Mouse (Mus musculus): ENCODE results near the gene Fancb. TPM values are rescaled to one million over a fixed set of nuclear protein-coding genes. Genes with fewer than 3 reads are reported as not detected.

Gene Fancb
- 8.2 and 8.8 TPM in 2 replicates for polyA plus RNA-seq (2014; fragmentation: Nextera tagmentation; extraction: Ambion mirVana)

- H3K4me2 ChIP-seq (ENCODE audit: low read depth, low read length), result peak within 1 kb of the TSS; percentile 59
- H3K4me1 ChIP-seq (ENCODE audit: control insufficient read depth, insufficient read depth, low read length), result no peaks in the 10 kb centered on the region
- 18% methylated on average over 12 of the region's 26 CpGs for WGBS
- H3K9me3 ChIP-seq (ENCODE audit: control insufficient read depth, low read length), result no peaks in the 10 kb centered on the region
- 0 out of 2 replicates have a peak within 1 kb of the TSS, but pooled peaks have one; percentile 44 for H3K27ac ChIP-seq (replicated peaks; ENCODE audit: low read depth, low read length)
- peaks cover 12% of the 10 kb centered on the region for H3K27me3 ChIP-seq (replicated peaks; ENCODE audit: control insufficient read depth, insufficient read depth, low read length)
- DNase-seq (ENCODE audit: low spot score) (peak; percentile 96), ATAC-seq (ENCODE audit: low read depth) (peak; percentile 100)
- H3K4me3 ChIP-seq (ENCODE audit: low read depth, low read length), result peak within 1 kb of the TSS; percentile 54
- H3K9ac ChIP-seq (ENCODE audit: low read depth, low read length), result peak within 1 kb of the TSS; percentile 60
- no peaks in the 10 kb centered on the region for H3K36me3 ChIP-seq (ENCODE audit: control insufficient read depth, insufficient read depth, low read length)
Measured at GRCm38 (mm10) chrX:164980193-164980775, at the start of gene Fancb, which contains the start of gene Mospd2. Gene Fancb (plus strand): TSS chrX:164980592. Gene Mospd2 (minus strand): TSS chrX:164980375.

- Histone ChIP-seq H3K9me3 (ENCODE audit: control insufficient read depth, low read length) (no peaks in the 10 kb centered on the region), H3K36me3 (ENCODE audit: control insufficient read depth, insufficient read depth, low read length) (peaks cover 13% of the 10 kb centered on the region), H3K4me3 (ENCODE audit: low read depth, low read length) (no peak overlapping the region), H3K9ac (ENCODE audit: low read depth, low read length) (no peak overlapping the region), H3K27ac (replicated peaks; ENCODE audit: low read depth, low read length) (no peak overlapping the region; the same call in 1 of the 2 replicates), H3K4me1 (ENCODE audit: control insufficient read depth, insufficient read depth, low read length) (no peaks in the 10 kb centered on the region), H3K4me2 (ENCODE audit: low read depth, low read length) (no peak overlapping the region), H3K27me3 (replicated peaks; ENCODE audit: control insufficient read depth, insufficient read depth, low read length) (no peaks in the 10 kb centered on the region)
- DNase-seq (ENCODE audit: low spot score) (no peak), ATAC-seq (ENCODE audit: low read depth) (no peak)
- WGBS, result 90% methylated on average over 5 of the region's 5 CpGs
Measured at GRCm38 (mm10) chrX:164941540-164941939, 38.9 kb upstream of the Fancb start.

- Histone ChIP-seq H3K27me3 (replicated peaks; ENCODE audit: control insufficient read depth, insufficient read depth, low read length) (no peaks in the 10 kb centered on the region; the same call in 1 of the 2 replicates), H3K4me2 (ENCODE audit: low read depth, low read length) (no peak overlapping the region), H3K9ac (ENCODE audit: low read depth, low read length) (no peak overlapping the region), H3K4me3 (ENCODE audit: low read depth, low read length) (no peak overlapping the region), H3K27ac (replicated peaks; ENCODE audit: low read depth, low read length) (no peak overlapping the region), H3K36me3 (ENCODE audit: control insufficient read depth, insufficient read depth, low read length) (peaks cover 7% of the 10 kb centered on the region), H3K9me3 (ENCODE audit: control insufficient read depth, low read length) (no peaks in the 10 kb centered on the region), H3K4me1 (ENCODE audit: control insufficient read depth, insufficient read depth, low read length) (no peaks in the 10 kb centered on the region)
- 62% methylated on average over 11 of the region's 11 CpGs for WGBS
- no peak for ATAC-seq (ENCODE audit: low read depth)
- DNase-seq (ENCODE audit: low spot score), result no peak
Measured at GRCm38 (mm10) chrX:164951858-164952576, 28.4 kb upstream of the Fancb start.

- no peak overlapping the region for H3K27ac ChIP-seq (replicated peaks; ENCODE audit: low read depth, low read length)
- WGBS, result 78% methylated on average over 5 of the region's 5 CpGs
- H3K27me3 ChIP-seq (replicated peaks; ENCODE audit: control insufficient read depth, insufficient read depth, low read length), result no peaks in the 10 kb centered on the region; the same call in 1 of the 2 replicates
- no peak overlapping the region for H3K9ac ChIP-seq (ENCODE audit: low read depth, low read length)
- ATAC-seq (ENCODE audit: low read depth) (no peak), DNase-seq (ENCODE audit: low spot score) (no peak)
- peaks cover 7% of the 10 kb centered on the region for H3K36me3 ChIP-seq (ENCODE audit: control insufficient read depth, insufficient read depth, low read length)
- no peaks in the 10 kb centered on the region for H3K9me3 ChIP-seq (ENCODE audit: control insufficient read depth, low read length)
- no peak overlapping the region for H3K4me2 ChIP-seq (ENCODE audit: low read depth, low read length)
- H3K4me3 ChIP-seq (ENCODE audit: low read depth, low read length), result no peak overlapping the region
- H3K4me1 ChIP-seq (ENCODE audit: control insufficient read depth, insufficient read depth, low read length), result no peaks in the 10 kb centered on the region
Measured at GRCm38 (mm10) chrX:164952601-164953375, 27.6 kb upstream of the Fancb start.

GRCm38 (mm10) chrX:164965750-164966448 is 14.5 kb upstream of the Fancb start:
- DNase-seq (ENCODE audit: low spot score) (no peak), ATAC-seq (ENCODE audit: low read depth) (no peak)
- Histone ChIP-seq H3K9ac (ENCODE audit: low read depth, low read length) (no peak overlapping the region), H3K27me3 (replicated peaks; ENCODE audit: control insufficient read depth, insufficient read depth, low read length) (no peaks in the 10 kb centered on the region), H3K9me3 (ENCODE audit: control insufficient read depth, low read length) (no peaks in the 10 kb centered on the region), H3K4me1 (ENCODE audit: control insufficient read depth, insufficient read depth, low read length) (no peaks in the 10 kb centered on the region), H3K4me2 (ENCODE audit: low read depth, low read length) (no peak overlapping the region), H3K4me3 (ENCODE audit: low read depth, low read length) (no peak overlapping the region), H3K27ac (replicated peaks; ENCODE audit: low read depth, low read length) (no peak overlapping the region), H3K36me3 (ENCODE audit: control insufficient read depth, insufficient read depth, low read length) (no peaks in the 10 kb centered on the region)
- 84% methylated on average over 3 of the region's 3 CpGs for WGBS

DNA sequence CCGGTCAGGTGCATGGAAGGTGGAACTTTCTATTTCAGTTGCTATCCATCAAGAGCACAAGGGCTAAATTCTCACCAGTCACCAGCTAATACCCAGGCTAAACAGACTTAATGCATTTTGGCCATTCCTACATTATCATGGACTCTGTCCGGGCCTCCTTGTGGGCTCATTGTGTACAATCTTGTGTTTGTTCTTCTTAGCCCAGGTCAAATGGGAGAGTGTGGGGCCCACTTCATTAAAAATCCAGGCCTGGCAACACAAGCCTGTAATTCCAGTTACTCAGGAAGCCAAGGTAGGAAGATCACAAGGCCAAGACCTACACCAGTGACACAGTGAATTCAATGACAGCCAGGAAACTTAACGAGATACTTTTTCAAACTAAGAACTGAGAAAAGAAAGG is 9.2 kb upstream of the Fancb start:
- Histone ChIP-seq H3K4me1 (ENCODE audit: control insufficient read depth, insufficient read depth, low read length) (no peaks in the 10 kb centered on the region), H3K9ac (ENCODE audit: low read depth, low read length) (no peak overlapping the region), H3K36me3 (ENCODE audit: control insufficient read depth, insufficient read depth, low read length) (no peaks in the 10 kb centered on the region), H3K9me3 (ENCODE audit: control insufficient read depth, low read length) (no peaks in the 10 kb centered on the region), H3K27me3 (replicated peaks; ENCODE audit: control insufficient read depth, insufficient read depth, low read length) (no peaks in the 10 kb centered on the region), H3K4me2 (ENCODE audit: low read depth, low read length) (no peak overlapping the region), H3K27ac (replicated peaks; ENCODE audit: low read depth, low read length) (no peak overlapping the region), H3K4me3 (ENCODE audit: low read depth, low read length) (no peak overlapping the region)
- ATAC-seq (ENCODE audit: low read depth) (no peak), DNase-seq (ENCODE audit: low spot score) (no peak)
- WGBS, result 84% methylated on average over 3 of the region's 3 CpGs

DNA sequence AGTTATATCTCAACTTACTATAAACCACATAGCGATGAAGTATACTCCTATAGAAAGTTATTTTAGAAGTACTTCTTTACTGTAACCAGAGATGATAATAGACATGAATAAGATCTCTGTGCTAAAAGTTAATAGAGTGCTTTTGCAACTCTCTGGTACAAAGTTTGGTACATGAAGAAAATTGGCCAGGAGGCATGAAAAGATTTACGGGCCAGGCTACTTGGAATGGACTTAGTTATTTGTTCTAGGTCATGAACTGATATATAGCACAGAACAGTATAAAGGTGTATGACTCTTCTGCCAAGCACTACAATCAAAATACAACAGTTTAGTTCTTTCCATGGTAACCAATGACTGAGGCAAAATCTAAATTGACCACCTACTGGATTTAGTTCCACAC is 1.5 kb upstream of the Fancb start:
- WGBS, result 88% methylated on average over 2 of the region's 2 CpGs
- Histone ChIP-seq H3K27me3 (replicated peaks; ENCODE audit: control insufficient read depth, insufficient read depth, low read length) (peaks cover 12% of the 10 kb centered on the region), H3K36me3 (ENCODE audit: control insufficient read depth, insufficient read depth, low read length) (no peaks in the 10 kb centered on the region), H3K4me3 (ENCODE audit: low read depth, low read length) (0 out of 2 replicates have a peak overlapping the region, but pooled peaks have one; percentile 54), H3K4me2 (ENCODE audit: low read depth, low read length) (peak overlapping the region; percentile 54), H3K4me1 (ENCODE audit: control insufficient read depth, insufficient read depth, low read length) (no peaks in the 10 kb centered on the region), H3K9ac (ENCODE audit: low read depth, low read length) (no peak overlapping the region), H3K27ac (replicated peaks; ENCODE audit: low read depth, low read length) (no peak overlapping the region), H3K9me3 (ENCODE audit: control insufficient read depth, low read length) (no peaks in the 10 kb centered on the region)
- ATAC-seq (ENCODE audit: low read depth), result no peak
- no peak for DNase-seq (ENCODE audit: low spot score)

DNA sequence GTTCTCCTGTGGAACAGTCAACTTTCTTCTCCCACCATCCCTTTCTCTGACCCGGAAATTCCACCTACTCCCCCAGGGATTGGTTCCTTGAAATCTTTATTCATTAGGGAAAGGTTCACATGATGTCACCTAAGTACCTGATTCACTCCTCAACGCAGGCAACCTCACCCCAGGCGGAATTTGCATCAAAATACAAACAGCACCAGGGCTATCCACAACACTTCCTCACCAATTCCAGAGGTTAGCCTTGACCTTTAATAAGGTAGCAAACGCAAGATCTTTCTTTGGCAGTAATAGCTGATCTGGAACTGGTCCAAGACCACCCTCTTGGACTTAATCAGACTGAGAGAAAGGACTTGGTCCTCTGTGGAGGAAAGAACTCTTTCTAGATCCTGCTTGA is 22.7 kb downstream of the Fancb start:
- no peak for DNase-seq (ENCODE audit: low spot score)
- no peak overlapping the region for H3K9ac ChIP-seq (ENCODE audit: low read depth, low read length)

More for the DNA sequence above, 22.7 kb downstream of the Fancb start:
- H3K27me3 ChIP-seq (replicated peaks; ENCODE audit: control insufficient read depth, insufficient read depth, low read length), result peaks cover 7% of the 10 kb centered on the region; the same call in 1 of the 2 replicates
- WGBS, result 24% methylated on average over 4 of the region's 4 CpGs
- no peak for ATAC-seq (ENCODE audit: low read depth)
- no peaks in the 10 kb centered on the region for H3K36me3 ChIP-seq (ENCODE audit: control insufficient read depth, insufficient read depth, low read length)
- no peak overlapping the region for H3K4me2 ChIP-seq (ENCODE audit: low read depth, low read length)
- no peaks in the 10 kb centered on the region for H3K9me3 ChIP-seq (ENCODE audit: control insufficient read depth, low read length)
- H3K4me3 ChIP-seq (ENCODE audit: low read depth, low read length), result no peak overlapping the region
- H3K27ac ChIP-seq (replicated peaks; ENCODE audit: low read depth, low read length), result no peak overlapping the region
- H3K4me1 ChIP-seq (ENCODE audit: control insufficient read depth, insufficient read depth, low read length), result no peaks in the 10 kb centered on the region
